ENCODE assay signal across 8 mouse cellular contexts in genomic region chr5:141138771-141139360, GRCm38 (mm10).
DNase-seq lines count a peak whose midpoint lies in the region; ATAC-seq and TF ChIP-seq lines count a peak whose summit lies in the region.
"Had no signal": no experiment of that assay in that cellular context is flagged by ENCODE, and none has a peak within 500 bp of the region (broad histone marks: within the 10 kb centered on the region; RNA-seq: fewer than 3 reads in every experiment).

No protein-coding gene starts in this region.

- H3K9me3 ChIP-seq in stomach, embryonic 16.5 days (replicated peaks; ENCODE audit: control insufficient read depth, low read length) = no peaks in the 10 kb centered on the region
- no peaks in the 10 kb centered on the region for H3K9me3 ChIP-seq in stomach, postnatal 0 days (ENCODE audit: control insufficient read depth, low read length)
- H3K9me3 ChIP-seq in forebrain, embryonic 15.5 days = no peaks in the 10 kb centered on the region
- no peaks in the 10 kb centered on the region for H3K9me3 ChIP-seq in hindbrain, embryonic 16.5 days (ENCODE audit: control insufficient read depth, low read length)

- no peak overlapping the region for H3K4me3 ChIP-seq in stomach, embryonic 16.5 days (replicated peaks; ENCODE audit: low read length)
- H3K4me3 ChIP-seq in stomach, postnatal 0 days (ENCODE audit: low read depth, low read length) = no peak overlapping the region
- 0 out of 2 replicates have a peak overlapping the region, but pooled peaks have one; percentile 0 for H3K4me3 ChIP-seq in forebrain, embryonic 15.5 days
- no peak overlapping the region for H3K4me3 ChIP-seq in hindbrain, embryonic 16.5 days (ENCODE audit: low read length)

- no peak for TF ChIP-seq EP300 in stomach, postnatal 0 days (optimal IDR thresholded peaks at IDR 0.05)

- no peak overlapping the region for H3K9ac ChIP-seq in stomach, embryonic 16.5 days (ENCODE audit: low read length)
- H3K9ac ChIP-seq in stomach, postnatal 0 days (ENCODE audit: low read length) = no peak overlapping the region
- H3K9ac ChIP-seq in forebrain, embryonic 15.5 days (replicated peaks) = 0 out of 2 replicates have a peak overlapping the region, but pooled peaks have one; percentile 23
- peak overlapping the region; percentile 35; the same call in 1 of the 2 replicates for H3K9ac ChIP-seq in hindbrain, embryonic 16.5 days (ENCODE audit: low read depth, low read length)

- H3K27ac ChIP-seq in stomach, embryonic 16.5 days (ENCODE audit: low read length) = no peak overlapping the region
- no peak overlapping the region for H3K27ac ChIP-seq in stomach, postnatal 0 days (replicated peaks)
- H3K27ac ChIP-seq in forebrain, embryonic 15.5 days (replicated peaks) = peak overlapping the region; percentile 31
- no peak overlapping the region for H3K27ac ChIP-seq in hindbrain, embryonic 16.5 days (ENCODE audit: low read depth, low read length)

- H3K36me3 ChIP-seq in stomach, embryonic 16.5 days (ENCODE audit: control insufficient read depth, insufficient read depth, low read length) = no peaks in the 10 kb centered on the region
- no peaks in the 10 kb centered on the region for H3K36me3 ChIP-seq in stomach, postnatal 0 days (ENCODE audit: control insufficient read depth, insufficient read depth, low read length)
- no peaks in the 10 kb centered on the region for H3K36me3 ChIP-seq in forebrain, embryonic 15.5 days
- no peaks in the 10 kb centered on the region for H3K36me3 ChIP-seq in hindbrain, embryonic 16.5 days (ENCODE audit: control insufficient read depth, insufficient read depth, low read length)

- 48% methylated on average over 12 of the region's 12 CpGs for WGBS in stomach, embryonic 16.5 days
- WGBS in stomach, postnatal 0 days = 44% methylated on average over 12 of the region's 12 CpGs
- WGBS in forebrain, embryonic 15.5 days = 38% methylated on average over 12 of the region's 12 CpGs
- WGBS in hindbrain, embryonic 16.5 days = 32% methylated on average over 12 of the region's 12 CpGs

- no peak for DNase-seq in stomach, postnatal 0 days (ENCODE audit: low spot score)
- no peak for DNase-seq in urinary bladder, postnatal 25 days (ENCODE audit: low spot score)
- no peak for DNase-seq in kidney, adult 18-20 months
- no peak for DNase-seq in layer of hippocampus, adult 11-12 months (ENCODE audit: low spot score)
- DNase-seq: cerebellum, adult 8-10 months had no signal

- H3K27me3 ChIP-seq in stomach, embryonic 16.5 days (ENCODE audit: control insufficient read depth, insufficient read depth, low read length) = no peaks in the 10 kb centered on the region
- H3K27me3 ChIP-seq in stomach, postnatal 0 days (ENCODE audit: control insufficient read depth, insufficient read depth, low read length) = no peaks in the 10 kb centered on the region
- H3K27me3 ChIP-seq in forebrain, embryonic 15.5 days = no peaks in the 10 kb centered on the region
- H3K27me3 ChIP-seq in hindbrain, embryonic 16.5 days (replicated peaks; ENCODE audit: control insufficient read depth, insufficient read depth, low read length) = no peaks in the 10 kb centered on the region

- no peak for ATAC-seq in stomach, embryonic 16.5 days (ENCODE audit: insufficient read depth, low FRiP score)
- ATAC-seq in stomach, postnatal 0 days (ENCODE audit: low FRiP score, low TSS enrichment) = no peak
- no peak for ATAC-seq in forebrain, embryonic 15.5 days (replicated peaks)
- ATAC-seq in hindbrain, embryonic 16.5 days = no peak

- 0 out of 2 replicates have a peak, but pooled peaks cover 5% of the 10 kb centered on the region for H3K4me1 ChIP-seq in stomach, embryonic 16.5 days (ENCODE audit: control insufficient read depth, insufficient read depth, low read length)
- no peaks in the 10 kb centered on the region for H3K4me1 ChIP-seq in stomach, postnatal 0 days (replicated peaks; ENCODE audit: control insufficient read depth, insufficient read depth)
- H3K4me1 ChIP-seq in forebrain, embryonic 15.5 days = peaks cover 16% of the 10 kb centered on the region
- peaks cover 13% of the 10 kb centered on the region for H3K4me1 ChIP-seq in hindbrain, embryonic 16.5 days (ENCODE audit: control insufficient read depth, insufficient read depth, low read depth, low read length)

- no peak for TF ChIP-seq CTCF in stomach, postnatal 0 days (IDR thresholded peaks at IDR 0.05; ENCODE audit: low read depth)

- H3K4me2 ChIP-seq in stomach, embryonic 16.5 days (ENCODE audit: low read depth, low read length) = 0 out of 2 replicates have a peak overlapping the region, but pooled peaks have one; percentile 0
- no peak overlapping the region for H3K4me2 ChIP-seq in stomach, postnatal 0 days (replicated peaks; ENCODE audit: low read depth)
- peak overlapping the region; percentile 30 for H3K4me2 ChIP-seq in forebrain, embryonic 15.5 days (replicated peaks)
- H3K4me2 ChIP-seq in hindbrain, embryonic 16.5 days (ENCODE audit: low read length) = peak overlapping the region; percentile 4

Comparison
In these comparisons a context has a peak if more than half of its experiments do, and no peak if none do; other contexts are left out.
1. H3K9ac ChIP-seq: peak in forebrain, embryonic 15.5 days (single experiment) and hindbrain, embryonic 16.5 days (single experiment); none in stomach, embryonic 16.5 days (single experiment) and stomach, postnatal 0 days (single experiment).